Mouse (Mus musculus) liver, embryonic 14.5 days (tissue): ENCODE data around the gene Cfap221. TPM values are rescaled to one million over a fixed set of nuclear protein-coding genes. Genes with fewer than 3 reads are reported as not detected.

Experiments used
- ATAC-seq: fragments of 200-750 bp; cut with Nextera tagmentation; 2 replicates; pipeline ENCODE4 v1.8.0; 2017; ENCODE audit warnings: moderate number of reproducible peaks, mild to moderate bottlenecking, moderate library complexity; ENCODE audit not compliant: insufficient read depth
- DNase-seq, 3 experiments: peaks; one replicate each; pipeline ENCODE4 v3.0.0-alpha.2; 2012 to 2013; ENCODE audit warnings: low read depth in 3 of 3, low spot score in 3 of 3
- H3K27ac ChIP-seq: fragments of 300-500 bp; sonication (generic); 2 replicates; pipeline ENCODE4 v1.5.1; 2014; ENCODE audit warnings: moderate library complexity, mild to moderate bottlenecking, control low read depth, inconsistent platforms
- H3K27me3 ChIP-seq: fragments of 300-500 bp; sonication (generic); 2 replicates; pipeline ENCODE4 v1.6.1; 2014; ENCODE audit warnings: mild to moderate bottlenecking, low read length, moderate library complexity; ENCODE audit not compliant: control insufficient read depth, insufficient read depth
- H3K36me3 ChIP-seq: fragments of 300-500 bp; sonication (generic); replicated peaks from 2 replicates; pipeline ENCODE4 v1.6.1; 2014; ENCODE audit warnings: low read depth; ENCODE audit not compliant: control insufficient read depth, insufficient read depth
- H3K4me1 ChIP-seq, 2 experiments: fragments of 200-500 bp in 1 of 2; fragments of 300-500 bp in 1 of 2; sonication (generic) in 1 of 2; replicated peaks; 2 replicates each; pipeline ENCODE4 v1.6.1; 2012 to 2014; ENCODE audit warnings: antibody characterized with exemption in 1 of 2, inconsistent platforms in 1 of 2, low read length in 1 of 2; ENCODE audit not compliant: control insufficient read depth in 2 of 2, insufficient read depth in 2 of 2
- H3K4me2 ChIP-seq: fragments of 300-500 bp; sonication (generic); 2 replicates; pipeline ENCODE4 v1.6.1; 2014; ENCODE audit warnings: low read depth, mild to moderate bottlenecking, control low read depth, moderate library complexity
- H3K4me3 ChIP-seq, 2 experiments: fragments of 200-500 bp in 1 of 2; fragments of 300-500 bp in 1 of 2; sonication (generic) in 1 of 2; 2 replicates each; pipeline ENCODE4 v1.5.1; 2012 to 2014; ENCODE audit warnings: low read depth in 2 of 2, low read length in 2 of 2, mild to moderate bottlenecking in 2 of 2, control low read depth in 1 of 2, inconsistent platforms in 1 of 2, moderate library complexity in 1 of 2; ENCODE audit not compliant: insufficient read depth in 1 of 2
- H3K9ac ChIP-seq: fragments of 300-500 bp; sonication (generic); replicated peaks from 2 replicates; pipeline ENCODE4 v1.6.1; 2014; ENCODE audit warnings: mild to moderate bottlenecking, control low read depth, moderate library complexity
- H3K9me3 ChIP-seq: fragments of 300-500 bp; sonication (generic); 2 replicates; pipeline ENCODE4 v1.6.1; 2016; ENCODE audit warnings: low read length, mixed read lengths; ENCODE audit not compliant: control insufficient read depth
- CTCF ChIP-seq: IDR thresholded peaks from 2 replicates; pipeline ENCODE4 v1.5.1; 2016; ENCODE audit warnings: antibody characterized with exemption, low read depth, control low read depth
- EP300 ChIP-seq: IDR thresholded peaks from 2 replicates; pipeline ENCODE4 v1.6.1; 2016; ENCODE audit warnings: antibody characterized with exemption, low read depth
- WGBS: fragments of 180-500 bp; shearing (Covaris S2); extraction: QIAGEN DNeasy Blood & Tissue Kit; methylation state at CpG from one replicate; pipeline ENCODE4 v1.1.7; 2014; ENCODE audit not compliant: insufficient replicate concordance; 5-methylcytosine and 5-hydroxymethylcytosine counted together
- polyA plus RNA-seq, 2 experiments: library from polyadenylated mRNA; depleted of rRNA in 1 of 2; stranded (reverse) in 1 of 2; unstranded in 1 of 2; fragments of >200 nt; fragmentation: Nextera tagmentation in 1 of 2; extraction: Ambion mirVana in 1 of 2; gene quantifications; 2 replicates each; pipeline versions ENCODE4 v1.2.1 to v1.2.3; 2012 to 2014

Cfap221 gene
- polyA plus RNA-seq, 2 experiments = not detected

DNA sequence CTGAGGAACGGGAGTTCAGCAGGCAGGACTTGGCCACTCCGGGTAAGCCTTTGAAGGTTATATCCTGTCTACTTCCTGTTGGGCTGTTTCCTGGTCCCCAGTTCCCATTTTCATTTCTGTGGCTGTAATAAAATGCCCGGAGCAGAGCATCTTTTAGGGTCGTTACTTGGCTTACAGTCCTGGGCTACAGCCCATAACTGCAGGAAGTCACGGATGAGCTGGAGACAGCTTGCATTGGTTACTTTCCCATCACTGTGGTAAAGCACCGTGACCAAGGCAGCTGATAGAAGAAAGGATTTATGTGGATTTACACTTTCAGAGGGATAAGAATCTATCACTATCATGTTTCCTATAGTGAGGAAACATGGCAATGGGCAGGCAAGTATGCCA is 93.8 kb downstream of the Cfap221 start:
- ATAC-seq (no peak), DNase-seq (no peak)
- H3K4me2 ChIP-seq = no peak overlapping the region
- no peaks in the 10 kb centered on the region for H3K36me3 ChIP-seq
- H3K27ac ChIP-seq = no peak overlapping the region
- no peaks in the 10 kb centered on the region for H3K9me3 ChIP-seq
- no peak overlapping the region for H3K9ac ChIP-seq
- no peaks in the 10 kb centered on the region for H3K27me3 ChIP-seq
- no peak for TF ChIP-seq EP300
- no peak for TF ChIP-seq CTCF
- 26% methylated on average over 6 of the region's 6 CpGs for WGBS
- no peak overlapping the region for H3K4me3 ChIP-seq
- no peaks in the 10 kb centered on the region for H3K4me1 ChIP-seq

DNA sequence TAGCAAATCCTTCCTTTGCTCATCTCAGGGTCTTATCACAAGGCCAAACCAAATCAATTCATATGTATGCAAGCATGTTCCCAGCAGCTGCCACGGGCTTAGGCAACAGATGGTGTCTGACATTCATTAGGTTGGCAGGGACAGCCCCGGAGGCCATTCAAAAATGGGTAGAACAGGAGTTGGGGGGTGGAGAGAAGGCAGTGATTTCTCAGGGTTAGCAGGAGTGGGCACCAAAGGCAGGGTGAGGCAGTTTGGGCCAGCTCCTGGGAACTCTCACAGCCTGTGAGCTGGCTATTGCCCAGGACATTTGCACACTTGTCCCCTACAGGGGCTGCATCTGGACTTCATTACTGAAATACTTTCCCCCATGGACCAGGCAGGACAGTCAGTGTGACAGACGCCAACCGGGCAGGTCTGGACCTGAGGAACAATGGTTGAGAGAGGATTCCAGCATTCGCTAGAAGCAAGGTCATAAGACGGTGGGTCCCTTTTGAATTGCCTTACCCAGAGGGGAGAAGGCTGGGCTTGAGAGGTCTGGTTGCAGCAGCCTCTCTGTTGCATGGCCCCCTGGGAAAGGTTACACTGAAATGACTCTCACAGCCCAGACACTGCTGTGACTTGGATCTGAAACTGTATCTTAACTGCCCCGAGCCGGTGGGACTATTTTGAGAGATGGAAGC is 94.3 kb downstream of the Cfap221 start:
- Histone ChIP-seq H3K27ac (no peak overlapping the region), H3K9me3 (no peaks in the 10 kb centered on the region), H3K36me3 (no peaks in the 10 kb centered on the region), H3K9ac (no peak overlapping the region), H3K27me3 (no peaks in the 10 kb centered on the region), H3K4me1 (no peaks in the 10 kb centered on the region), H3K4me3 (no peak overlapping the region), H3K4me2 (no peak overlapping the region)
- TF ChIP-seq EP300 = no peak
- WGBS = 55% methylated on average over 8 of the region's 8 CpGs
- ATAC-seq (no peak), DNase-seq (no peak)

GRCm38 (mm10) chr1:119899195-119900123 is 97.6 kb downstream of the Cfap221 start:
- no peak overlapping the region for H3K4me3 ChIP-seq
- ATAC-seq = no peak
- TF ChIP-seq EP300 (no peak), CTCF (no peak)
- no peak overlapping the region for H3K27ac ChIP-seq
- no peaks in the 10 kb centered on the region for H3K36me3 ChIP-seq
- no peak overlapping the region for H3K4me2 ChIP-seq
- H3K27me3 ChIP-seq = no peaks in the 10 kb centered on the region
- DNase-seq = no peak
- no peaks in the 10 kb centered on the region for H3K9me3 ChIP-seq
- H3K9ac ChIP-seq = no peak overlapping the region
- no peaks in the 10 kb centered on the region for H3K4me1 ChIP-seq
- 69% methylated on average over 11 of the region's 11 CpGs for WGBS

DNA sequence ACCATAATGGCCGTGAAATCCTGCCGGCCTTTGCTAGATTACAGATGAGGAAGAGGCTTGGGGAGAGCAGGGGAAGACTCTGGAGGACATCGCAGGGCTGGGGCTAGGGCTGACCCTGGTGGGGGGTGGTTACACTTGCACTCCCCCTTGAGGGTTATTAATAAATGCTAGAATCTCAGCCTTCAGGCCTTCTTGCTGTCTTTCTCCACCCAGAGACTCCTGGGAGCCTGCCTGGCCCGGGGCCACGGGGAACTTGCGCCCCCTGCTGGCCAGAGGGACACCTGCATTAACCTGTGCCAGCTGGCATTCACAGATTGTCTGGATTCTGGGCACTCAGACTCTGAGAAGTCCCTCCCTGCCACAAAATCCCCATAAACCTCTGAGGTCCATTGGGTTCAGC is 102.1 kb downstream of the Cfap221 start:
- Histone ChIP-seq H3K9ac (no peak overlapping the region), H3K4me2 (no peak overlapping the region), H3K27me3 (no peaks in the 10 kb centered on the region), H3K9me3 (no peaks in the 10 kb centered on the region), H3K36me3 (no peaks in the 10 kb centered on the region), H3K4me3 (no peak overlapping the region), H3K27ac (no peak overlapping the region), H3K4me1 (no peaks in the 10 kb centered on the region)
- 30% methylated on average over 6 of the region's 6 CpGs for WGBS
- ATAC-seq (0 out of 2 replicates have a peak, but pooled peaks have one; percentile 32), DNase-seq (no peak)
- TF ChIP-seq CTCF (peak; percentile 97), EP300 (no peak)

DNA sequence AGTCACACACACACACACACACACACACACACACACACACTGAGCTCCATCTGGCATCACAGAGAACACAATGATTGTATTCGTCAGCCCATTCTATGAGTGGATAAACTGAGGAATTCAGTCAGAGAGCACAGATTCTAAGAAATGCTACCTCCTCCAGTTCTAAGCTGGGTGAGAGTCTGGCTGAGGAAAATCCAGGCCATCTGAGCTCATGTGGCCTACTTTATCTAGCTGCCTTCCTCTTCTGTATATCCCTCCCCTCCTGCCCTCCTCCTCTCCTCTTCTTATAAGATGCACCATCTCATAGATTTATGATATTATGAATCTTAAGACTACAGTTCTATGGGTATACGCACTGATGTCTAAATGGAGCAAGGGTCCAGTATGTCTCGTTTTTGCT is 103.4 kb downstream of the Cfap221 start:
- Histone ChIP-seq H3K27me3 (no peaks in the 10 kb centered on the region), H3K27ac (no peak overlapping the region), H3K9ac (no peak overlapping the region), H3K9me3 (no peaks in the 10 kb centered on the region), H3K4me1 (no peaks in the 10 kb centered on the region), H3K4me3 (no peak overlapping the region), H3K36me3 (no peaks in the 10 kb centered on the region), H3K4me2 (no peak overlapping the region)
- DNase-seq (no peak), ATAC-seq (no peak)
- TF ChIP-seq EP300 (no peak), CTCF (no peak)
- WGBS = 59% methylated on average over 3 of the region's 3 CpGs
